Mouse (Mus musculus) ES-E14 (cell line): ENCODE results near the gene Impg1. TPM values are rescaled to one million over a fixed set of nuclear protein-coding genes. Genes with fewer than 3 reads are reported as not detected.

Experiments used
- DNase-seq: peaks from one replicate; pipeline ENCODE4 v3.0.0-alpha.2; 2013; ENCODE audit warnings: low read depth, low spot score
- H3K27ac ChIP-seq: 2 replicates; pipeline ENCODE4 v1.5.1; 2012; ENCODE audit warnings: low read depth, mild to moderate bottlenecking, low read length, moderate library complexity, mixed read lengths; ENCODE audit not compliant: poor library complexity, insufficient read depth, severe bottlenecking
- H3K36me3 ChIP-seq: 2 replicates; pipeline ENCODE4 v1.6.1; 2012; ENCODE audit warnings: mild to moderate bottlenecking, low read length, moderate library complexity, mixed read lengths; ENCODE audit not compliant: control insufficient read depth, poor library complexity, insufficient read depth, severe bottlenecking
- H3K4me1 ChIP-seq, 2 experiments: fragments of 150-350 bp in 1 of 2; sonication (generic) in 1 of 2; 2 replicates each; pipeline ENCODE4 v1.6.1; 2012; ENCODE audit warnings: low read length in 2 of 2, mild to moderate bottlenecking in 1 of 2, mixed read lengths in 1 of 2; ENCODE audit not compliant: control insufficient read depth in 2 of 2, insufficient read depth in 2 of 2, poor library complexity in 1 of 2
- H3K4me3 ChIP-seq, 2 experiments: fragments of 150-350 bp in 1 of 2; sonication (generic) in 1 of 2; 2 replicates each; pipeline ENCODE4 v1.5.1; 2012; ENCODE audit warnings: low read length in 2 of 2, low read depth in 1 of 2, mild to moderate bottlenecking in 1 of 2, mixed read lengths in 1 of 2; ENCODE audit not compliant: insufficient read depth in 1 of 2, poor library complexity in 1 of 2, severe bottlenecking in 1 of 2
- H3K9ac ChIP-seq: 2 replicates; pipeline ENCODE4 v1.6.1; 2012; ENCODE audit warnings: low read depth, mild to moderate bottlenecking, low read length, mixed read lengths; ENCODE audit not compliant: poor library complexity, insufficient read depth, severe bottlenecking
- H3K9me3 ChIP-seq: fragments of 150-350 bp; sonication (generic); 2 replicates; pipeline ENCODE4 v1.6.1; 2012; ENCODE audit warnings: low read depth, mild to moderate bottlenecking, low read length; ENCODE audit not compliant: control insufficient read depth, insufficient read depth
- CHD2 ChIP-seq: IDR thresholded peaks from 2 replicates; pipeline ENCODE4 v1.6.1; 2014; ENCODE audit warnings: mild to moderate bottlenecking, low read depth, low read length, inconsistent platforms
- HCFC1 ChIP-seq: IDR thresholded peaks from 2 replicates; pipeline ENCODE4 v1.6.1; 2012; ENCODE audit warnings: low read length, inconsistent platforms, borderline replicate concordance; ENCODE audit not compliant: insufficient read depth
- MAFK ChIP-seq: IDR thresholded peaks from 2 replicates; pipeline ENCODE4 v1.6.1; 2014; ENCODE audit warnings: mild to moderate bottlenecking, low read depth, low read length, inconsistent platforms; ENCODE audit not compliant: insufficient read depth
- ZC3H11A ChIP-seq: IDR thresholded peaks from 2 replicates; pipeline ENCODE4 v1.6.1; 2012; ENCODE audit warnings: low read depth, mild to moderate bottlenecking, inconsistent platforms, low read length, borderline replicate concordance
- ZNF384 ChIP-seq: IDR thresholded peaks from 2 replicates; pipeline ENCODE4 v1.6.1; 2012; ENCODE audit warnings: low read depth, low read length, inconsistent platforms
- in situ Hi-C, 2 experiments: fragments of 600-800 bp; cut with MboI; formaldehyde crosslinking; loops; one replicate each; pipeline ENCODE4 v1.15.1; 2025; ENCODE audit warnings: low sequenced_read_pairs in 2 of 2, inconsistent platforms in 1 of 2; ENCODE audit not compliant: unreplicated experiment in 2 of 2
- total RNA-seq: library from RNA; depleted of rRNA; stranded (reverse); fragments of 300-350 nt; gene quantifications from 2 replicates; pipeline ENCODE4 v1.2.3, GENCODE M21; 2012

The Impg1 gene
- total RNA-seq, 1 experiment: not detected

GRCm38 (mm10) chr9:80299031-80299430 is 166.2 kb downstream of the Impg1 start:
- Histone ChIP-seq H3K9ac (no peak overlapping the region), H3K4me3 (no peak overlapping the region), H3K27ac (no peak overlapping the region), H3K9me3 (no peaks in the 10 kb centered on the region), H3K4me1 (no peaks in the 10 kb centered on the region), H3K36me3 (no peaks in the 10 kb centered on the region)
- no peak for TF ChIP-seq HCFC1
- TF ChIP-seq CHD2: no peak
- no peak for TF ChIP-seq ZC3H11A
- TF ChIP-seq ZNF384: no peak
- TF ChIP-seq MAFK: no peak
- DNase-seq: no peak
- in situ Hi-C loops: no loop called here

DNA sequence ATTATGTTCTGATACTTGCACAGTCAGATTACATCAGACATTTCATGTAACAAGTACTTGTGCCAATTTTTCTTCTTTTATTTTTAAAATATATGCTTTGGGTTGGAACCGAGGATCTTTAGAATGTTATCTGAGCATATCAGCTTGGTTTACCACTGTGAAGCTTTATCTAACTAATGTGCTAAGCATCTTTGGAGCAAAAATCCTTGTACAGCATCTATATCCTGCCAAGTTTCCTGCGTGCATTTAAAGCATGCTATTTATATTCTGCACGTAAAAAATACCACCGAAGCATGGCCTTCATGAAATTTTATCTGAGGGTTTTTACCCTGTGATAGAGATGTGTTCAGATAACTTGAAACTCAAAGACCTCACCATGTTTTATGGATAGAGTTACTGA is 169.2 kb downstream of the Impg1 start:
- H3K9ac ChIP-seq: no peak overlapping the region

GRCm38 (mm10) chr9:80293056-80293584 is 172.2 kb downstream of the Impg1 start:
- TF ChIP-seq CHD2 (no peak), ZC3H11A (peak; percentile 72; the same call in 1 of the 2 replicates)
- H3K9me3 ChIP-seq: no peaks in the 10 kb centered on the region
- no peak overlapping the region for H3K9ac ChIP-seq
- H3K27ac ChIP-seq: no peak overlapping the region
- no peaks in the 10 kb centered on the region for H3K36me3 ChIP-seq
- no peaks in the 10 kb centered on the region for H3K4me1 ChIP-seq
- no peak overlapping the region for H3K4me3 ChIP-seq
- in situ Hi-C loops: no loop called here
- no peak for DNase-seq

More for the DNA sequence above, 169.2 kb downstream of the Impg1 start:
- in situ Hi-C loops: no loop called here
- TF ChIP-seq ZC3H11A (no peak), CHD2 (no peak), MAFK (no peak), ZNF384 (no peak), HCFC1 (no peak)
- DNase-seq: no peak
- no peak overlapping the region for H3K4me3 ChIP-seq
- H3K9me3 ChIP-seq: no peaks in the 10 kb centered on the region
- H3K36me3 ChIP-seq: no peaks in the 10 kb centered on the region
- H3K27ac ChIP-seq: no peak overlapping the region
- H3K4me1 ChIP-seq: no peaks in the 10 kb centered on the region

GRCm38 (mm10) chr9:80286845-80287244 is 178.4 kb downstream of the Impg1 start:
- TF ChIP-seq HCFC1 (no peak), MAFK (no peak), ZC3H11A (no peak), CHD2 (no peak), ZNF384 (no peak)
- Histone ChIP-seq H3K27ac (no peak overlapping the region), H3K36me3 (no peaks in the 10 kb centered on the region), H3K9ac (no peak overlapping the region), H3K9me3 (no peaks in the 10 kb centered on the region), H3K4me1 (peaks cover 0 to 2% of the 10 kb centered on the region in 2 experiments; a peak in 2 of 4 replicates), H3K4me3 (no peak overlapping the region)
- in situ Hi-C loops: no loop called here
- no peak for DNase-seq
